Mouse (Mus musculus): ENCODE data around the gene Pdss1.
"Not testable (repeated sequence)": the region's sequence is repeated elsewhere in the genome, so short reads cannot be mapped to it uniquely, and the experiment has no call there.

Pdss1 gene

GRCm38 (mm10) chr2:22895282-22896273 lies at the start of gene Pdss1:
Gene Pdss1, plus strand, starts transcription at chr2:22895522.
- DNase-seq (ENCODE audit: extremely low read depth, low read depth, low spot score), result peak; percentile 81

DNA sequence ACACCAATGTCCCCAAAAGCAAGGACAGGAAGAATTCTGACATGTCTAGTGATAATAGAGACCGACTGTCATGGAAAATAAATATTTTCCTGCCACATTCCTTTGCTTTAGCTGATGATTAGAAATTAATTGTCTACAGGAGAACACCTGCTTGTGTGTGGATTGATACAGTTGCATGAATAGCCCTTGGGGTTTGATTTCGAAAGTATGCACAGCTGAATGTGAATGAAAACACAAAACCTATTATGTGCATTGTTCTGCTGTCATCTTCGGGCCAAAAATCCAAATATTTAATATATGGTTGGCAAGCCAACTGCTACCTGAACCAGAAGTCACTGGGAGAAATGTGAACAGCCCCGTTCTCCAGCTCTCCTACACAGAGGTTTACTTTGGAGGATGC lies 43.4 kb upstream of the Pdss1 start:
- DNase-seq (ENCODE audit: extremely low read depth, low read depth, low spot score), result peak; percentile 96

- no peak for DNase-seq (ENCODE audit: extremely low read depth, low read depth, low spot score)
These were observed 37.8 kb upstream of the Pdss1 start for GRCm38 (mm10) chr2:22857501-22857900.

DNA sequence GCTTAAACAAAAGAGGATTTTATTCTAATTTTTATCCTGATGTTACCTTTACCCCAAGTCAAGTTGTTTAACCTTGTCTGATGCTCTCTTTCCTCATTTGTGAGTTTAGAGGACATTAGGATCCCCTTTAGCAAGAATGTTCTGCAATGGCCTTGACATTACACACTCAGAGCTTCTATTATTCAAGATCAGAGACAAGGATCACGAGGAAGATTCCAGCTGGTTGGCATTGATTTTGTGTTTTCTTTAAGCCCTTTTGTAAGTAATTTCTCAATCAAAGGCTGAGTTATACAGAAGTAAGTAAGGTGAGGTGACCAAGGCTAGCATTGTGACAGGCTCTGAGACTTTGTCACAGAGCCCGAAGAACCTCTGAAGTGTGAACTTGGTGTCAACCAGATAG lies 33.1 kb upstream of the Pdss1 start:
- DNase-seq (ENCODE audit: extremely low read depth, low read depth, low spot score), result peak; percentile 99

DNA sequence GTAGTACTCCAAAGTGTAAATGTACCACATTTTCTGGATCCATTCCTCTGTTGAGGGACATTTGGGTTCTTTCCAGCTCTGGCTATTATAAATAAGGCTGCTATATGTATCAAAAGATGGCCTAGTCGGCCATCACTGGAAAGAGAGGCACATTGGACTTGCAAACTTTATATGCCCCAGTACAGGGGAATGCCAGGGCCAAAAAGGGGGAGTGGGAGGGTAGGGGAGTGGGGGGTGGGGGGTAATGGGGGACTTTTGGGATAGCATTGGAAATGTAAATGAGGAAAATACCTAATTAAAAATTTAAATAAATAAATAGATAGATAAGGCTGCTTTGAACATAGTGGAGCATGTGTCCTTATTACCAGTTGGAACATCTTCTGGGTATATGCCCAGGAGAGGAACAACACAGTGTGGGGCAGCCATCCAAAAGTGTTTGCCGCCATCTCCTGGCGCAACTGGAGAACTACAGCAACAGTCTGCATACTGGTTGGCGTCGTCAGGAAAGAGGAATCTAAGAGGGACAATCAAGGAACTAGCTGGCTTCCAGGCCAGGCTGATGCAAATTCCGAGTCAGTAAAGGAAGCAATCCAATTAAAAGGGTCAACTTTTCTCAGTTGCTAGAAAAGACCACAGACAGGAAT lies 30.8 kb upstream of the Pdss1 start:
- not testable (repeated sequence) for DNase-seq (ENCODE audit: extremely low read depth, low read depth, low spot score)

- peak; percentile 100 for DNase-seq (ENCODE audit: extremely low read depth, low read depth, low spot score)
These were observed 29.5 kb upstream of the Pdss1 start for GRCm38 (mm10) chr2:22865818-22866217.

DNA sequence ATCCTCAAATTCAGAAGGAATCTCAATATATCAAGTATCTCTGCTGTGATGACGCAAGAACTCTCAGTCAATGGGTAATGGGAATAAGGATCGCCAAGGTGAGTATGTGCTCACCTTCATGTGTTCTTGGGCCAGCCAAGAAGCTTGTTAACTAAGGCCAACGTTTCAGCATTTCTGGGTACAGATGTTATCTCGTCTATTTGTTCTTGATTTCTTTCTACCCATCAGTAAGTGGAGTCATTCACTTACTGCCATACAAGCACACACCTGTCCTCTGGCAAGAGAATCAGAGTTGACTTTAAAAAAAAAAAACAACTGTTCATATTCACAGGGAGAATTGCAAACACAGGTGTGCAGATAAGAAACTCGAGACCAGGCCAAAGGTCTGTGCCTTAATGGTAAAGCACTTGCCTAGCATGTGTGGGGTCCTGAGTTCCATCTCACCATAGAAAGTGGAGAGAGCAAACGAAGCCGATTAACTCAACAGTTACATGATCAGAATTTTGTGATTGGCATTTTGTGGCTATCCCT lies 28.4 kb upstream of the Pdss1 start:
- DNase-seq (ENCODE audit: extremely low read depth, low read depth, low spot score), result peak; percentile 99

DNA sequence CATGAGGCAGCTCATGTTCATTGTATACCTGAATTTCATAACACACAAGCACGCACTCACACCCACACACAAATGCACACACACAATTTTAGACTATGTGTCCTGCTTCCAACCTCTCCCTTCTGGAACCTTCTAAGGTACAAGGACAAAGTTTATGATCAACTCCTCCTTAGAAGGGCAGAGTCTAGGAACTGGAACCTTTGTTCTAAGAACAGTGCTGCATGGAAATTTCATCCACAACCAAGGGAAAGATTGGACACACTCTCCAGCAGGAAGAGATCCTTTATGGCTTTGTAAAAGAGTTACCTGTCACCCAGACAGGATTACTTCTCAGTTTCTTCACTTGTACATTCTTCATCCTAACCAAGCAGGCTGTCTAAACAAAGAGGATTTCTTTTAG lies 22.2 kb upstream of the Pdss1 start:
- no peak for DNase-seq (ENCODE audit: extremely low read depth, low read depth, low spot score)

DNA sequence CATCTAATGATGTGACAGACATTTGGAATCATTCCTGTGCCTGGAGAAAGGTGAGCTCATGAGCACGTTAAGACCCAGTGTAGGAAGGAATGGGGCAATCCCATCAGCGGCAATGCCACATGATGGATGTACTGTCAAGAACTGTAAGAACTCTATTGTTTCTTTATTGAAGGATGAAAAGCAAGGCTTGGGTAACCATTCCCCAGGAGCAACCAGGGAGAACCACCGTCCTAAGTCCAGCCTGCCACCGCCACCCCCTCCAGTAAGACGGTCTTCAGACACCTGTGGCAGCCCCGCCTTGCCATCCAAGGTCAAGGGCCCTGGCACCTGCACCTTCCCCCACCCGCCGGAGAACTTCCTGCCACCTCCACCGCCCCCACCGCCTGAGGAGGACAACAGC lies 20.7 kb upstream of the Pdss1 start:
- DNase-seq (ENCODE audit: extremely low read depth, low read depth, low spot score), result peak; percentile 100

DNA sequence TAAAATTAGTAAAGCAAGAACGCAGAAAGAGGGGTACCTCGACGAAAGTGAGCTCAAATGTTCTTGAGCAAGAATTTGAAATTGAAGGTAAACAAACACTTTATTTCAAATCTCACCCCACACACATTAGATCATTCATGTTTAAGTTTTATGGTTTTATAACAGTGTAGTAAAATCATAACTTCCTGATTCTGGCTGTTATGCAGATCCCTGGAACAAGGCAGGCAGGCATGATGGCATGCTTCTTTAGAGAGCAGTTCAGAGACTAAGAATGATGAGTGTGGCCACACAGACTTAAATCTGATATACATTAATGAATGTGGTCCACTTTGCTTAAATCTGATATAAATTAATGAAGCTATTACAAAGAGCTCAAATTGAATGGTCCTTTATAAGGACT lies 18.7 kb upstream of the Pdss1 start:
- no peak for DNase-seq (ENCODE audit: extremely low read depth, low read depth, low spot score)

DNA sequence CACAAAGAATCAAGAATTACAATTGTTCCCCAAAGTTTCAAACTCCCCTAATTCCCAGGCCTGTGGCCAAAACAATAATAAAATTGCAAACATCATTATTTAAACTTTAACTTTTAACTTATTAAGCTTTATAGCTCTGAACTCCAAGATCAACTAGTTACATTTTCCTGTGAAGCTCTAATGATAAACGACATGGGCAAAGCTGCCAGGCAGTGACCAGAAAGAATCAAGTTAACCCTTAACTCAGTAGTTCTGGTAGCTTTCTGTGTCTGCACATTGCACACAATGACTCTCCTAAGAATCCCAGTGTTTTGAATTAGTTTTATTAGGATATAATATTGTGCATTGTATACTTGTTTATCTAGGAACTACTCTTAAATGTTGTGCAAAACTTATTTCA lies 16.5 kb upstream of the Pdss1 start:
- DNase-seq (ENCODE audit: extremely low read depth, low read depth, low spot score), result no peak

- DNase-seq (ENCODE audit: extremely low read depth, low read depth, low spot score), result not testable (repeated sequence)
These were observed 14.6 kb upstream of the Pdss1 start for GRCm38 (mm10) chr2:22880726-22881125.

DNA sequence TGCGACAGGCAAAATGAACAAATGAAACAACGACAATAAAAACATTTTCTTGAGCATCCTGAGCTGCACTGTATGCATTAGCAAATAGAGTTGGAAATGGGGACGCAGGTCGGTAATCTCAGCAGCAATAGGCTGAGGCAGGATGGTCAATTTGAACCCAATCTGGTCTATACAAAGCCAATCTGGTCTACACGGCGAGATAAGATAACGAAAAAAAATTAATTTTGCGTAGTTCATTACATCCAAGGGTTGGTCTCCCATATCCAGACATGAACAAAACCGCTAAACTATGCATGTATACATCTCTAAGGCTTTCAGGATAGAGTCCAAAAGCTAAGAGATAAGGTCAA lies 415 bp upstream of the Pdss1 start:
- DNase-seq (ENCODE audit: extremely low read depth, low read depth, low spot score), result no peak

DNA sequence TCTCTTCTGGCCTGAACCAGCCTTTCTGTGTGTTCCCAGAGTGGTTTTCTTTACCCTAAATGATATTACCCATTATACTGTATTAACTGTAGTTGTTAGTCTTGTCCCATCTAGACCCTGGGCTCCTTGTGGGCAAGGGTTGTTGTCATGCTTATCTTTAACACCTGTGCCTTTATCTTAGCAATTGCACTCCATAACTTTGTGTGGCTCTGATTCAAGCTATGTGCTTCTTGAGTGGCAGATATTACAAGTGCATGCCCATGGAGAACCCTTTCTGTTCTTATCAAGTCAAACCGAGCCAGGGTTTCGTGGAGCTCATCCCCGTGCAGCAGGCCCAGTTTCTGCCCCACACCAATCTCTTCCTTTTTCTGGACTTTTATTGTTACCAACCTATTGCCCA lies 8.6 kb downstream of the Pdss1 start:
- no peak for DNase-seq (ENCODE audit: extremely low read depth, low read depth, low spot score)

- DNase-seq (ENCODE audit: extremely low read depth, low read depth, low spot score), result no peak
These were observed 19.1 kb downstream of the Pdss1 start for GRCm38 (mm10) chr2:22914421-22914820.

GRCm38 (mm10) chr2:22918651-22919050 lies 23.3 kb downstream of the Pdss1 start:
- no peak for DNase-seq (ENCODE audit: extremely low read depth, low read depth, low spot score)

GRCm38 (mm10) chr2:22925911-22926310 lies 30.6 kb downstream of the Pdss1 start:
- DNase-seq (ENCODE audit: extremely low read depth, low read depth, low spot score), result not testable (repeated sequence)

- DNase-seq (ENCODE audit: extremely low read depth, low read depth, low spot score), result no peak
These were observed 32.9 kb downstream of the Pdss1 start for GRCm38 (mm10) chr2:22928259-22928658.

- no peak for DNase-seq (ENCODE audit: extremely low read depth, low read depth, low spot score)
These were observed 38.2 kb downstream of the Pdss1 start for GRCm38 (mm10) chr2:22933556-22933955.

DNA sequence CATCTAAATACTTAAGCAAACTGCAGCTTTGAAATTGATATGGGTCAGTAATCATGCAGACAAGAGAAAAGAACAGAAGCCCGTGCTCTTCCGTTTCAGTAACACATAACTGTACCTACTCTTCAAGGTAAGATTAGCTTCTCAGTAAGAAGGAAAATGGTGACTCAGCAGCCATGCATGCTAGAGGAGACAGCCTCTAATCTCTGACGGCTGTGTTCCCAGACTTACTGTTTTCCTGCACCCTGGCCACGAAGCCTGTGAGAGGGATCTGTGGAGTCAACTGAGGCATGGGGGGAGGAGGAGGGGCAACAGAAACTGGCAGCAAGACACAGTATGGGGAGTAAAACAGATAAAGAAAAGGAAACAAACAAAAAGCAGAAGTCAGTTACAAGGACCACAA lies 54.6 kb downstream of the Pdss1 start:
- no peak for DNase-seq (ENCODE audit: extremely low read depth, low read depth, low spot score)

DNA sequence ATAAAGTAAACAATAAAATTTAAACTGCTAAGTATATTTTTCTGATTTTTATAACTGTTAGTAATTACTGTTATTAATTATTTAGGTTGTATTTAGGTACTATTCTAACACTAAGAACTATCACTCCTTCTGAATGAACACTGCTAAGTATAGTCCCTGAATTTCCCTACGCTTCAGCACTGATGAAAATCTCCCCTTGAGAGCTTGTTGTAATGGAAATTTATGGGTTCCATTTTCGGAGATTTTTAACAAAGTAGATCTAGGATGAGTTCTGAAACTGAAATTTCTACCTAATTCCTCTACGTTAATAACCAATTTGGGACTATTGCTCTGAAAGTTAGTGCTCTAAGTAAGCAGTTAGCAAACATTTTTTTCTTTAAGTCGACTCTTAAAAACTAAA lies 59.0 kb downstream of the Pdss1 start:
- DNase-seq (ENCODE audit: extremely low read depth, low read depth, low spot score), result no peak

DNA sequence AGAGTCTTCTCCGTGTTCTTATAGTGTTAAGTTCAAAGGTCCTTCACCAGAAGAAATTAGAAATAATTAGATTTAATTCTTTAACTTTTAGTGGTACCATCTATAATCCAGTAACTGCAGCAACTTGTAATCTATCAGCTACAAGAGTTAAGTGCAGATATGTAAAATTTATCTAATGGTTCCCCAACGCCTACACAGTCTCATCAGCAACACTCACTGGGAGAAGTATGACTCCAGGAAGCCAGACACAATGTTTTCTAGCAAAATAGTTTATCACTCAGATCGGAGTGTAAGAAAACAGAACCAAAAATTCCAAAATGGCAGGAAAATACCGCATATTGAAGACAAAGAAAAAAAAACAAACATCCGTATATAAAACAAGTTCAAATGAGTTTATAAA lies 60.6 kb downstream of the Pdss1 start:
- DNase-seq (ENCODE audit: extremely low read depth, low read depth, low spot score), result no peak
